Mouse (Mus musculus): ENCODE results near the gene Gfpt1.

- TF ChIP-seq GATA1 (IDR thresholded peaks at IDR 0.05; ENCODE audit: borderline replicate concordance, low read length), result no peak
- no peak for TF ChIP-seq FLI1 (IDR thresholded peaks at IDR 0.05; ENCODE audit: low read length)
Measured at GRCm38 (mm10) chr6:87018874-87019273, 23.8 kb upstream of the Gfpt1 start.
